Mouse (Mus musculus) heart, embryonic 15.5 days (tissue): ENCODE results near the gene Mxra7. TPM values are rescaled to one million over a fixed set of nuclear protein-coding genes. Genes with fewer than 3 reads are reported as not detected.

Experiments
- ATAC-seq: fragments of 200-750 bp; cut with Nextera tagmentation; replicated peaks from 2 replicates; pipeline ENCODE4 v1.8.0; 2017; ENCODE audit warnings: low read depth, moderate TSS enrichment; ENCODE audit not compliant: insufficient number of reproducible peaks, insufficient read depth, low FRiP score
- H3K27ac ChIP-seq: fragments of 300-500 bp; sonication (generic); 2 replicates; pipeline ENCODE4 v1.5.1; 2015; ENCODE audit warnings: mild to moderate bottlenecking, inconsistent platforms
- H3K27me3 ChIP-seq: fragments of 300-500 bp; sonication (generic); 2 replicates; pipeline ENCODE4 v1.6.1; 2015; ENCODE audit warnings: inconsistent platforms
- H3K36me3 ChIP-seq: fragments of 300-500 bp; sonication (generic); 2 replicates; pipeline ENCODE4 v1.6.1; 2015; ENCODE audit warnings: mild to moderate bottlenecking, inconsistent platforms
- H3K4me1 ChIP-seq: fragments of 300-500 bp; sonication (generic); replicated peaks from 2 replicates; pipeline ENCODE4 v1.6.1; 2015; ENCODE audit warnings: inconsistent platforms
- H3K4me2 ChIP-seq: fragments of 300-500 bp; sonication (generic); 2 replicates; pipeline ENCODE4 v1.6.1; 2015; ENCODE audit warnings: inconsistent platforms, mild to moderate bottlenecking, moderate library complexity
- H3K4me3 ChIP-seq: fragments of 300-500 bp; sonication (generic); 2 replicates; pipeline ENCODE4 v1.5.1; 2015; ENCODE audit warnings: mild to moderate bottlenecking, inconsistent platforms
- H3K9ac ChIP-seq: fragments of 300-500 bp; sonication (generic); 2 replicates; pipeline ENCODE4 v1.6.1; 2015; ENCODE audit warnings: mild to moderate bottlenecking, inconsistent platforms
- H3K9me3 ChIP-seq: fragments of 300-500 bp; sonication (generic); replicated peaks from 2 replicates; pipeline ENCODE4 v1.6.1; 2016; ENCODE audit warnings: inconsistent platforms
- WGBS: fragments of 180-500 bp; shearing (Covaris S2); methylation state at CpG from one replicate; pipeline ENCODE4 v1.1.7; 2015; ENCODE audit warnings: mixed read lengths; 5-methylcytosine and 5-hydroxymethylcytosine counted together
- polyA plus RNA-seq: library from polyadenylated mRNA; unstranded; fragments of >200 nt; fragmentation: Nextera tagmentation; extraction: Ambion mirVana; gene quantifications from 2 replicates; pipeline ENCODE4 v1.2.1, GENCODE M21; 2015

Mxra7 gene
- polyA plus RNA-seq, 1 experiment from 2014 or later, result 18.8 TPM

DNA sequence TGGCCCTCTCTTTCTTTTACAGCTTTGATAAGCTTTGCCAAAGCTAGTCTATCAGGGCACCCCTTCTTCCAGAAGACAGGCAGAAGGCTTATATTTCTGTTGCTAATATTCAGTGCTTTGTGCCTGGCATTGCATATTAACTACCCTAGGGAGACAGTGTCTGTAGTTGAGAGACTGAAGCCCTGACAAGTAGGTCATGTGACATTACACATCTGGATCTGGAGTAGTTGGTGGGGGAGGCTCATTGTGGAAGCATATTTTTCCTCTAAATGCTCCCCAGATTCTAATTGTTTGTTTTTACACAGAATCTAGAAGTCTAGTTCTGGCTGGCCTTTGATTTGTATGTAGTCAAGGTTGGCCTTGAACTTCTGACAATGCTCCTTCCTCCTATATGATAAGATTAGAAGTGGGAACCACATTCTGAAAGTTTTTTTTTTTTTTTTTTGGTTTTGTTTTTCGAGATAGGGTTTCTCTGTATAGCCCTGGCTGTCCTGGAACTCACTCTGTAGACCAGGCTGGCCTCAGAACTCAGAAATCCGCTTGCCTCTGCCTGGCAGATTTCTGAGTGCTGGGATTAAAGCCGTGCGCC, 18.8 kb upstream of the Mxra7 start:
- no peak for ATAC-seq
- H3K36me3 ChIP-seq, result peaks cover 20% of the 10 kb centered on the region; the same call in 1 of the 2 replicates
- H3K9ac ChIP-seq, result no peak overlapping the region
- H3K4me3 ChIP-seq, result no peak overlapping the region
- H3K4me1 ChIP-seq, result peaks cover 18% of the 10 kb centered on the region
- H3K27me3 ChIP-seq, result no peaks in the 10 kb centered on the region
- no peaks in the 10 kb centered on the region for H3K9me3 ChIP-seq
- 77% methylated on average over 4 of the region's 4 CpGs for WGBS
- H3K27ac ChIP-seq, result no peak overlapping the region
- H3K4me2 ChIP-seq, result no peak overlapping the region

DNA sequence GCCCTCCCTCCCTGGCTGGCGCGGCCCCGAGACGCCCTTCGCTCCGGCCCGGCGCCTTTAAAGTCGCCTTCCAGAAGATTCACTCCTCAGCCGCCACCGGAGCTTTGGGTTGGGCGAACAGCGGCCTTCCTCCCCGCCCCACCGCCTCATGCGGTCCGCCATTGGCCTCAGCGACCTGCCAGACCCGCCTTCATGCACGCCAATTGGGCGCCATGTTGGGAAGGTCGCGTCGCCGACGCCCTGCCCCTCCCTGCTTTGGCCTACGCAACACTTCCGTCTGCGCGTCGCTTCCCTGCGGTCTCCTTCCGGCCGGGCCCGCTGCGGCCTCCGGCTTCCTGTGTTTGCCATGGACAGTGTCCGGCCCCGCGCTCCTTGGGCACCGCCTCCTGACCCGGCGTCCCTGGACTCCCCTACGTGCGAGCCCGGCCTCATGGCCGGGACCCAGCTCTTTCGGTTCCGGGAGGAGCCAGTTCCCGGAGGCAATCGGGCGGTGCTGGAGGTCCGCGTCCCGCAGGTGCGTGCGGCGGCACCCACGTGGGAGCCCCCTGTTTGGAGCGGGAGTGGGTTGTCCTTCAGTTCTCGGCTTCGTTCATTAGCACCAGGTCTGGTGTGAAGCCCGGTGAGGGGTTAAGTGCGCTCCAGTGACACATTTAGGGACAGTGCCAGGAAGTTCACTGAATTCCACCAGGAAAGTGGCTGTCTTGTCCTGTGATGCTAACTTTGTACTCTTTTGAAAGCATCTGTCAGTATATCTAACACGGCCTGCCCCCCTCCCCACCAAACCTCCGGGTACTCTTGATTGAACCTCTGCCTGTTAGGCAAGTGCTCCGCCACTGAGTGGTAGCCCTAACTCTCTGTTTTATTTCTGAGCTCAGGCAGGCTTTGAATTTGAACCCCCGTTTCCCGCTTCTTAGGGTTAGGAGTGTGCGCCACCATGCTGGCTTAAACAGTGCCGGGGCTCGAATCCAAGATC, 15.7 kb upstream of the Mxra7 start, which contains the start of the genes Mettl23 and Jmjd6:
Mettl23 (plus strand) TSS at position 18 of the 973 bp plus-strand sequence.
Jmjd6 (minus strand) TSS at position 189 of the 973 bp plus-strand sequence.
- under 1% methylated on average over 72 of the region's 72 CpGs for WGBS
- peak within 1 kb of the TSS; percentile 99 for H3K27ac ChIP-seq
- H3K4me3 ChIP-seq, result peak within 1 kb of the TSS; percentile 88
- peak within 1 kb of the TSS; percentile 62 for H3K4me2 ChIP-seq
- no peaks in the 10 kb centered on the region for H3K9me3 ChIP-seq
- peaks cover 31% of the 10 kb centered on the region for H3K4me1 ChIP-seq
- H3K9ac ChIP-seq, result peak within 1 kb of the TSS; percentile 92
- H3K36me3 ChIP-seq, result peaks cover 21% of the 10 kb centered on the region
- ATAC-seq, result peak; percentile 93
- no peaks in the 10 kb centered on the region for H3K27me3 ChIP-seq

DNA sequence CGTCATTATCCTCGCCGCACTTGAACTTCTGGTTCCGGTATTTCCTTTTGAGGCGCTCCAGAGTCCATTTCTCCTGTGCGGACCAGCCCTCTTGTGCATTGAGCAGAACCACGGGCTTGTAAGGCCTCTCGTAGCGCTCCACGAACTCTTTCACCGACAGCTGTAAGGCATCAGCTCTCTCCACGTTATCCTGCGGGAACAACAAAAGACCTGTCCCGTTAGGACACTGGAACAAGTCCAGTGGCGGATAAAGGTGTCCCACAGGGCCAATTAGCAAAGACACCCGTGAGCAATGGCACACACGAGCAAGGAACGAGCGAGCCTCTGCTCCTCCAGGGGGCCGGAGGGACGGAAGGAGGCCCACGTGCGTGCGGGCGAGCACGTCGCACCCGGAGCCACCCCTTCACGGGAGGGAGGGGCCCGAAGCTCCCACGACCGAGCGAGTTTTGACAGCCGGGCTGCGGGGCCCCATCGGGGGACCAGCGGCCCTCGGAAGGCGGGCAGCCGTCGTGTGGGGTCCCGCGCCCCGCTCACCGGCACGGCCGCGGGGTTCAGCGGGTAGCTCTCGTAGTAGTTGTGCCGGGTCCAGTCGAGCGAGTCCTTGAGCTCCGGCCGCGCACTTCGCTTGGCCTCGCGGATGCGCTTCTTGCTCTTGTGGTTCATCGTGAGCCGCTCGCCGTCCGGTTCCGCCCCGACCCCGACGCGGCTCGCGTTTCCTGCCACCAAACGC, 14.8 kb upstream of the Mxra7 start:
- H3K36me3 ChIP-seq, result peaks cover 25% of the 10 kb centered on the region
- peaks cover 31% of the 10 kb centered on the region for H3K4me1 ChIP-seq
- peak overlapping the region; percentile 99 for H3K27ac ChIP-seq
- no peaks in the 10 kb centered on the region for H3K9me3 ChIP-seq
- WGBS, result under 1% methylated on average over 73 of the region's 73 CpGs
- peak overlapping the region; percentile 92 for H3K9ac ChIP-seq
- peak overlapping the region; percentile 88 for H3K4me3 ChIP-seq
- H3K27me3 ChIP-seq, result no peaks in the 10 kb centered on the region
- ATAC-seq, result peak; percentile 66
- peak overlapping the region; percentile 62 for H3K4me2 ChIP-seq

GRCm38 (mm10) chr11:116840748-116841147, 12.9 kb upstream of the Mxra7 start:
- H3K9ac ChIP-seq, result 0 out of 2 replicates have a peak overlapping the region, but pooled peaks have one; percentile 16
- no peak overlapping the region for H3K27ac ChIP-seq
- H3K4me3 ChIP-seq, result peak overlapping the region; percentile 88
- no peaks in the 10 kb centered on the region for H3K9me3 ChIP-seq
- no peak for ATAC-seq
- H3K36me3 ChIP-seq, result peaks cover 43% of the 10 kb centered on the region
- peaks cover 31% of the 10 kb centered on the region for H3K4me1 ChIP-seq
- 73% methylated on average over 4 of the region's 4 CpGs for WGBS
- H3K27me3 ChIP-seq, result no peaks in the 10 kb centered on the region
- H3K4me2 ChIP-seq, result peak overlapping the region; percentile 62

DNA sequence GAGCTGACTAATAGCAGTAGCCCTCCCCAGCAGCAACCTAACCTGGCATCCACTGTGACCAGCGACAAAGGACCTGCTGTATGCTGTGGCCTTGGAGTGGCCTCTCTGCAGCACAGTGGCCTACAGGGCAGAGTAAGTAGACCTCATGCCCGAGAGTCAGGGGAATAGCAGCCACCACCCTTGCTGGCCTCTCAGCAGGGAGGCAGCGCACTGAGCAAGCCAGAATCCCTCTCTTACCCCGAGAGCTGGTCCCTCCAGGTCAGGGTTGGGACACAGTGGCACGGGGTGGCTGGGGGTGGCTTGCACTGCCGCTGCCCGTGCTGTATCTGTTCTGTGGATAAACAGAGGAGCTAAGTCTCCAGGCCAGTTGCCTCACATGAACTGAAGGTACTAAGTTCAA, 11.8 kb upstream of the Mxra7 start:
- no peak for ATAC-seq
- Histone ChIP-seq H3K36me3 (peaks cover 55% of the 10 kb centered on the region), H3K9ac (no peak overlapping the region), H3K4me2 (peak overlapping the region; percentile 4; the same call in 1 of the 2 replicates), H3K4me3 (no peak overlapping the region), H3K4me1 (peaks cover 32% of the 10 kb centered on the region), H3K27ac (no peak overlapping the region), H3K9me3 (no peaks in the 10 kb centered on the region), H3K27me3 (no peaks in the 10 kb centered on the region)
- WGBS, result 75% methylated on average over 7 of the region's 7 CpGs

DNA sequence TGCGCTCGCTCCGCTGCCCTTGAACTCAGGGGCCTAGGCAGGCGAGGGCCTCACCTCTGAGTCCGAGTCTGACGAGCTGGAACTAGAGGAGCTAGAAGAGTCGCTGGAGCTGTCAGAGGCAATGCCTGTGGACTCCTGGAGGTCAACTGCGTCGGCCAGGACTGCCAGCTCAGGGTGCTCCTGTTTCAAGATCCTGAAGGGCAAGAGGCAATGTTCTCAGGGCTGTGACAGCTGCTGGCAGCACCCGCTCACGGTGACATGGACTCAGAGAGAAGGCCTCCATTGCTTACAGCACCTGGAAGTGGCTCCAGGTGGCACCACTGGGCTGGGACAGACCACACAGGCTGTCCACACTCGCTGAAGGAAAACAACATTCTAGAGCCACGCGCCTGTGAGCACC, 11.1 kb upstream of the Mxra7 start:
- ATAC-seq, result no peak
- WGBS, result 84% methylated on average over 14 of the region's 14 CpGs
- Histone ChIP-seq H3K9me3 (no peaks in the 10 kb centered on the region), H3K36me3 (peaks cover 62% of the 10 kb centered on the region), H3K4me2 (no peak overlapping the region), H3K9ac (no peak overlapping the region), H3K27ac (no peak overlapping the region), H3K4me1 (peaks cover 26% of the 10 kb centered on the region), H3K27me3 (no peaks in the 10 kb centered on the region), H3K4me3 (no peak overlapping the region)

GRCm38 (mm10) chr11:116837441-116837840, 9.6 kb upstream of the Mxra7 start:
- H3K27me3 ChIP-seq, result no peaks in the 10 kb centered on the region
- WGBS, result 95% methylated on average over 10 of the region's 10 CpGs
- H3K4me3 ChIP-seq, result no peak overlapping the region
- ATAC-seq, result no peak
- no peak overlapping the region for H3K4me2 ChIP-seq
- no peak overlapping the region for H3K9ac ChIP-seq
- peaks cover 26% of the 10 kb centered on the region for H3K4me1 ChIP-seq
- H3K9me3 ChIP-seq, result no peaks in the 10 kb centered on the region
- no peak overlapping the region for H3K27ac ChIP-seq
- H3K36me3 ChIP-seq, result peaks cover 62% of the 10 kb centered on the region

GRCm38 (mm10) chr11:116836283-116836682, 8.4 kb upstream of the Mxra7 start:
- H3K4me1 ChIP-seq, result peaks cover 21% of the 10 kb centered on the region
- 89% methylated on average over 4 of the region's 4 CpGs for WGBS

GRCm38 (mm10) chr11:116834954-116835353, 7.1 kb upstream of the Mxra7 start:
- no peaks in the 10 kb centered on the region for H3K9me3 ChIP-seq
- H3K27ac ChIP-seq, result no peak overlapping the region
- no peak overlapping the region for H3K4me2 ChIP-seq
- 92% methylated on average over 1 of the region's 1 CpGs for WGBS
- ATAC-seq, result no peak
- peaks cover 53% of the 10 kb centered on the region for H3K36me3 ChIP-seq
- no peak overlapping the region for H3K4me3 ChIP-seq
- H3K9ac ChIP-seq, result no peak overlapping the region
- no peaks in the 10 kb centered on the region for H3K27me3 ChIP-seq
- H3K4me1 ChIP-seq, result peaks cover 7% of the 10 kb centered on the region

More at GRCm38 (mm10) chr11:116836283-116836682, 8.4 kb upstream of the Mxra7 start:
- H3K4me3 ChIP-seq, result no peak overlapping the region
- H3K36me3 ChIP-seq, result peaks cover 62% of the 10 kb centered on the region
- H3K4me2 ChIP-seq, result no peak overlapping the region
- H3K27me3 ChIP-seq, result no peaks in the 10 kb centered on the region
- ATAC-seq, result no peak
- no peak overlapping the region for H3K27ac ChIP-seq
- no peak overlapping the region for H3K9ac ChIP-seq
- H3K9me3 ChIP-seq, result no peaks in the 10 kb centered on the region

GRCm38 (mm10) chr11:116832172-116832685, 4.4 kb upstream of the Mxra7 start:
- Histone ChIP-seq H3K27me3 (no peaks in the 10 kb centered on the region), H3K9me3 (no peaks in the 10 kb centered on the region), H3K9ac (no peak overlapping the region), H3K4me3 (no peak overlapping the region), H3K4me1 (peaks cover 22% of the 10 kb centered on the region), H3K27ac (no peak overlapping the region), H3K4me2 (no peak overlapping the region), H3K36me3 (peaks cover 33% of the 10 kb centered on the region)
- WGBS, result 32% methylated on average over 4 of the region's 4 CpGs
- no peak for ATAC-seq
